Mouse (Mus musculus) liver, embryonic 11.5 days (tissue): ENCODE results near the gene Actn2. TPM values are rescaled to one million over a fixed set of nuclear protein-coding genes. Genes with fewer than 3 reads are reported as not detected.

Source experiments
- ATAC-seq: fragments of 200-750 bp; cut with Nextera tagmentation; replicated peaks from 2 replicates; pipeline ENCODE4 v1.8.0; 2017; ENCODE audit warnings: moderate number of reproducible peaks, mild to moderate bottlenecking, moderate TSS enrichment, moderate library complexity; ENCODE audit not compliant: low FRiP score
- DNase-seq: peaks from one replicate; pipeline ENCODE4 v3.0.0-alpha.2; 2017; ENCODE audit warnings: low spot score
- H3K27ac ChIP-seq: fragments of 300-500 bp; sonication (generic); 2 replicates; pipeline ENCODE4 v1.5.1; 2014; ENCODE audit warnings: mild to moderate bottlenecking, low read depth, low read length, control low read depth
- H3K27me3 ChIP-seq: fragments of 300-500 bp; sonication (generic); replicated peaks from 2 replicates; pipeline ENCODE4 v1.6.1; 2014; ENCODE audit warnings: low read length, mixed read lengths; ENCODE audit not compliant: control insufficient read depth, insufficient read depth
- H3K36me3 ChIP-seq: fragments of 300-500 bp; sonication (generic); 2 replicates; pipeline ENCODE4 v1.6.1; 2014; ENCODE audit warnings: mild to moderate bottlenecking, low read length, moderate library complexity, mixed read lengths; ENCODE audit not compliant: control insufficient read depth, insufficient read depth
- H3K4me1 ChIP-seq: fragments of 300-500 bp; sonication (generic); replicated peaks from 2 replicates; pipeline ENCODE4 v1.6.1; 2014; ENCODE audit warnings: low read length, mixed read lengths; ENCODE audit not compliant: control insufficient read depth, insufficient read depth
- H3K4me2 ChIP-seq: fragments of 300-500 bp; sonication (generic); 2 replicates; pipeline ENCODE4 v1.6.1; 2014; ENCODE audit warnings: mild to moderate bottlenecking, control low read depth, moderate library complexity
- H3K4me3 ChIP-seq: fragments of 300-500 bp; sonication (generic); 2 replicates; pipeline ENCODE4 v1.5.1; 2014; ENCODE audit warnings: low read depth, low read length, control low read depth
- H3K9ac ChIP-seq: fragments of 300-500 bp; sonication (generic); 2 replicates; pipeline ENCODE4 v1.6.1; 2014; ENCODE audit warnings: low read depth, low read length, control low read depth
- H3K9me3 ChIP-seq: fragments of 300-500 bp; sonication (generic); 2 replicates; pipeline ENCODE4 v1.6.1; 2016; ENCODE audit warnings: low read length, inconsistent platforms, mixed read lengths; ENCODE audit not compliant: control insufficient read depth
- WGBS: fragments of 180-500 bp; shearing (Covaris S2); extraction: QIAGEN DNeasy Blood & Tissue Kit; methylation state at CpG from one replicate; pipeline ENCODE4 v1.1.7; 2014; 5-methylcytosine and 5-hydroxymethylcytosine counted together
- polyA plus RNA-seq: library from polyadenylated mRNA; unstranded; fragments of >200 nt; fragmentation: Nextera tagmentation; extraction: Ambion mirVana; gene quantifications from 2 replicates; pipeline ENCODE4 v1.2.1, GENCODE M21; 2014

Gene Actn2
- polyA plus RNA-seq, 1 experiment from 2014 or later: 7.2 TPM

DNA sequence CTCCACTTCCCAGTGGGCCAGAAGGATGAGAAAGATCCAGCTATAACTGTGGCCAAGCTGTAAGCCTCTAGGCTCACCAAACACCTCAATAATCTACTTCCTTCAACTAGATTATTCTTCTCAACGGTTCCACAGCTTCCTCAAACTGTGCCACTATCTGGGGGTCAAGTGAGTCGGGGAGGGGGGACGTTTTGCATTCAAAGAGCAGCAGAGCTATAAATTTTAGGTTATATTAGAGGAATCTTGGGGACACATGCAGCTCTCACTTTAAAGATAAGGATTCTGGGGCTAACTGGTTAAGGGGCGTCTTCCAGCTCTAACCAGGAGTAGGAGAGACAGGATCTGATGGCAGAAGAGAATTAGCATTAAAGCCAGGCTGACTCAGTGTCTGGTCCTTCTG, 15.6 kb upstream of the Actn2 start:
- DNase-seq (no peak), ATAC-seq (no peak)
- Histone ChIP-seq H3K4me2 (no peak overlapping the region), H3K27ac (no peak overlapping the region), H3K27me3 (no peaks in the 10 kb centered on the region), H3K4me1 (no peaks in the 10 kb centered on the region), H3K9me3 (no peaks in the 10 kb centered on the region), H3K36me3 (no peaks in the 10 kb centered on the region), H3K9ac (no peak overlapping the region), H3K4me3 (no peak overlapping the region)
- WGBS: 39% methylated on average over 4 of the region's 4 CpGs

- Histone ChIP-seq H3K4me3 (no peak overlapping the region), H3K9me3 (no peaks in the 10 kb centered on the region), H3K4me1 (no peaks in the 10 kb centered on the region), H3K36me3 (no peaks in the 10 kb centered on the region), H3K27ac (no peak overlapping the region), H3K9ac (no peak overlapping the region), H3K4me2 (no peak overlapping the region), H3K27me3 (no peaks in the 10 kb centered on the region)
- WGBS: 66% methylated on average over 13 of the region's 13 CpGs
- DNase-seq (no peak), ATAC-seq (no peak)
Measured at GRCm38 (mm10) chr13:12349197-12349824, 8.8 kb upstream of the Actn2 start.

- Histone ChIP-seq H3K27ac (no peak overlapping the region), H3K9me3 (no peaks in the 10 kb centered on the region), H3K36me3 (no peaks in the 10 kb centered on the region), H3K4me1 (no peaks in the 10 kb centered on the region), H3K4me3 (no peak overlapping the region), H3K9ac (no peak overlapping the region), H3K27me3 (no peaks in the 10 kb centered on the region), H3K4me2 (no peak overlapping the region)
- DNase-seq: no peak
- ATAC-seq: no peak
- 74% methylated on average over 3 of the region's 3 CpGs for WGBS
Measured at GRCm38 (mm10) chr13:12346837-12347236, 6.3 kb upstream of the Actn2 start.

DNA sequence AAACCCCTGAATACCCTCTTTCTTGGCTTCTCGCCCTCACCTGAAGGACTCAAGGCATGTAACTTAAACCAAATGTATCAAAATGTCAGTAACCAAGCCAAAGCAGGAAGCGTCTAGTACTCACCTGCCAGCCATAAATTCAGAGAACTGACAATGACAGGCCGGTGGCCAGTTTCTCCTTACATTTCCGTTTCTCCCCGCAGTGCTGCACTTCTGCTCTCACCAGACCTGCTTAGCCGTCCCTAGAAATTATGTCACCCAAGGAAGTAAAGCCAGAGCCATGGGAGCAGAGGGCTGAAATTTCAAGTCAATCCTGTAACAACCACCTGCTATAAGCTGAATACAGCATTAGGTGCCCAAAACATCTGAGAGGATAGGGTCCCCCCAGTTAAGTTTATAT, 887 bp upstream of the Actn2 start:
- Histone ChIP-seq H3K27ac (no peak overlapping the region), H3K4me2 (no peak overlapping the region), H3K4me3 (no peak overlapping the region), H3K27me3 (peaks cover 4% of the 10 kb centered on the region; the same call in 1 of the 2 replicates), H3K9ac (no peak overlapping the region), H3K4me1 (no peaks in the 10 kb centered on the region; the same call in 1 of the 2 replicates), H3K9me3 (no peaks in the 10 kb centered on the region), H3K36me3 (no peaks in the 10 kb centered on the region)
- no peak for DNase-seq
- no peak for ATAC-seq
- 31% methylated on average over 6 of the region's 6 CpGs for WGBS

DNA sequence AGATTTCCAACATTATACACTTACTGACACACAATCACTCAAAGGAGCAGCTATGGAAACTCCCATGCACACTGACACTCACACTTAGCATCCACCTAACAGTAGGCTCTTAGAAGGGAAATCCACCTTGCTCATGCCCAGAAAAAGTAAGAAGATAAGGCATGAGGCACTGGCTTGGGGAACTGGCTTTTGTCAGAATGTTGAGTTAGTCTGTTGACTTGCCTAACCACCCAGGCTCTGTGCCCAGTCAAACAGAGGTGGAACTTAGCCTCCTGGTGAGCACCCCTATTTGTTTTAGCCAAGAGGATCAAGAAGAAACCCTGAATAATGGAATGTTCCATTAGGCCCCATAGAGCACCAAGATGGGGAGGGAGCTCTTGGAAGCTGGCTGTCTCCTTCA, 1.1 kb downstream of the Actn2 start:
- peaks cover 4% of the 10 kb centered on the region; the same call in 1 of the 2 replicates for H3K27me3 ChIP-seq
- no peak overlapping the region for H3K4me2 ChIP-seq
- H3K9ac ChIP-seq: no peak overlapping the region
- no peak for ATAC-seq
- no peaks in the 10 kb centered on the region for H3K9me3 ChIP-seq
- H3K4me3 ChIP-seq: no peak overlapping the region
- no peaks in the 10 kb centered on the region for H3K36me3 ChIP-seq
- H3K4me1 ChIP-seq: no peaks in the 10 kb centered on the region; the same call in 1 of the 2 replicates
- no peak for DNase-seq
- no peak overlapping the region for H3K27ac ChIP-seq

DNA sequence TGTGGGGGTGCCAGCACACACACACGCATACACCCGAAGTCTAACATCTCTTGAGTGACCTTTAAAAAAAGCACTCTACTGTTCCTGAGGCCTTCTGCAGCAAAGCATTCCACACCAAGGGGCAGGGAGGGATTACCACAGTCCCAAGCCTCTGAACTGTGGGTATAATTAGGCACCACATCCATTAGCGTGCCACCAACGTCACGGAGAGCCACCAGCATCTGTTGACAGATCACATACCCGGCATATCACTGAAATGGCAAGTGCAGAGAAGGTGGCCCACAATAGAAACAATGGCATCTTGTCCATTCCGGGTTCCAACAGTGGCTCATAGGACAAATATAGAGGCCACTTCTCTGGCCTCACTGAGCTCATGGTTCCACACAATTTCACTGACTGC, 2.8 kb downstream of the Actn2 start:
- 83% methylated on average over 7 of the region's 7 CpGs for WGBS
- no peak for DNase-seq
- Histone ChIP-seq H3K27ac (no peak overlapping the region), H3K9me3 (no peaks in the 10 kb centered on the region), H3K9ac (no peak overlapping the region), H3K4me3 (no peak overlapping the region), H3K4me1 (no peaks in the 10 kb centered on the region; the same call in 1 of the 2 replicates), H3K27me3 (peaks cover 4% of the 10 kb centered on the region; the same call in 1 of the 2 replicates), H3K36me3 (no peaks in the 10 kb centered on the region), H3K4me2 (no peak overlapping the region)
- ATAC-seq: no peak

DNA sequence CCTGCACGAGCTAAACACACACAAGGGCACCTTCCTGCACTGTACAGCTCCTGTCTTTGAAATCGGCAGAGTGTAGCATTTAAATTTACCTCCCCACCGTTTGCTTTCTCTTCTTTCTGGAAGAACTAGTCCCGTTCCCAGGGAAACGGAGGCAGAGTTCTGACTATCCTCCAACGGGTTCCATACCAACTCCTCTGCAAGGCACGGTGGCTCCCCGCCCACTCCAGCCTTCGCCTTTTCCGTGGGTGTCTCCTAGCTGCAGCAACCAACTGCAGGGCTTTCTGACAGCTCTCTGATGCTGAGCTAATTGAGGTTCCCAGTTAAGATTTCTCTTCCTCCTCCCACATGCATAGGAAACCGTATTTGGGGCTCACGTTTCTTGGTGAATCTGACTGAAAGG, 6.5 kb downstream of the Actn2 start:
- ATAC-seq (no peak), DNase-seq (no peak)
- Histone ChIP-seq H3K9ac (no peak overlapping the region), H3K4me3 (no peak overlapping the region), H3K27ac (no peak overlapping the region), H3K36me3 (no peaks in the 10 kb centered on the region), H3K9me3 (no peaks in the 10 kb centered on the region), H3K4me1 (no peaks in the 10 kb centered on the region), H3K4me2 (no peak overlapping the region), H3K27me3 (no peaks in the 10 kb centered on the region; the same call in 1 of the 2 replicates)
- whole genome bisulfite sequencing: 62% methylated on average over 12 of the region's 12 CpGs

DNA sequence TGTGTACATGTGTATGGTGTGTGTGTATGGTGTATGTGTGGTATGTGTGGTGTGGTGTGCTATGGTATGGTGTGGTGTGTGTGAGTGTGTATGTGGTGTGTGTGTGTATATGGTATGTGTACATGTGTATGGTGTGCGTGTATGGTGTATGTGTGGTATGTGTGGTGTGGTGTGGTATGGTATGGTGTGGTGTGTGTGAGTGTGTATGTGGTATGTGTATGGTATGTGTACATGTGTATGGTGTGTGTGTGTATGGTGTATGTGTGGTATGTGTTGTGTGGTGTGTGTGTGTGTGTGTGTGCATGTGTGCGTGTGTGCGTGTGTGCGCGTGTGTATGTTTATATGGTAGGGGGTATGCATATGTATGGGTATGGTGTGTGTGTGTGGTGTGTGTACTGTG, 9.0 kb downstream of the Actn2 start:
- DNase-seq: no peak
- H3K27ac ChIP-seq: no peak overlapping the region
- 97% methylated on average over 5 of the region's 5 CpGs for WGBS
- H3K9me3 ChIP-seq: no peaks in the 10 kb centered on the region
- ATAC-seq: no peak
- H3K4me2 ChIP-seq: no peak overlapping the region
- no peak overlapping the region for H3K9ac ChIP-seq
- H3K27me3 ChIP-seq: no peaks in the 10 kb centered on the region; the same call in 1 of the 2 replicates
- H3K36me3 ChIP-seq: no peaks in the 10 kb centered on the region
- H3K4me3 ChIP-seq: no peak overlapping the region
- H3K4me1 ChIP-seq: no peaks in the 10 kb centered on the region

- no peaks in the 10 kb centered on the region for H3K36me3 ChIP-seq
- DNase-seq (no peak), ATAC-seq (no peak)
- no peak overlapping the region for H3K4me2 ChIP-seq
- H3K27me3 ChIP-seq: no peaks in the 10 kb centered on the region; the same call in 1 of the 2 replicates
- H3K9ac ChIP-seq: no peak overlapping the region
- H3K27ac ChIP-seq: no peak overlapping the region
- H3K4me3 ChIP-seq: no peak overlapping the region
- no peaks in the 10 kb centered on the region for H3K9me3 ChIP-seq
- WGBS: 71% methylated on average over 4 of the region's 4 CpGs
- H3K4me1 ChIP-seq: no peaks in the 10 kb centered on the region
Measured at GRCm38 (mm10) chr13:12328392-12328791, 12.2 kb downstream of the Actn2 start.
